Comparison of ENCODE assay signal across 32 mouse cellular contexts in the genomic region with DNA sequence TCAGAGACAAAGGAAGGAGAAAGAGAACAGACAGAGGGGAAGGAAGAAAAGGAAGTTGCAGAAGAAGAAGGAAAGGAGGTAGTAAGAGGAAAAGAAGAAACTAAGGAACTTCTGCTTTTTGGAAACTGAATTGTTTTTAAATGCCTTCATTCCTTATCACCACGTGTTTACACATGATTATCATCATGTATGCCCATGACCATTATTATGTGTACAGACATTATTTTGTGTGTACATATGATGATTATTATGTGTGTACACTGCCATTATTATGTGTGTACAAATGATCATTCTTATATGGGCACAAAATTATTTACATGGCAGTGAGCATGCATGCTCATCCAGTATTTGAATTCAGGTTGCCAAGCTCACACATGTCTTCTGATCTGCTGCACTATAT.
"Had no signal": no experiment of that assay in that cellular context is flagged by ENCODE, and none has a peak within 500 bp of the region (broad histone marks: within the 10 kb centered on the region; RNA-seq: fewer than 3 reads in every experiment).

No protein-coding gene starts in this region.

- H3K27ac ChIP-seq: limb, embryonic 10.5 days; limb, embryonic 12.5 days; limb, embryonic 13.5 days; limb, embryonic 15.5 days; liver, embryonic 12.5 days; liver, embryonic 13.5 days; liver, embryonic 14.5 days; liver, embryonic 15.5 days; lung, embryonic 15.5 days; macrophage; midbrain, embryonic 10.5 days; midbrain, embryonic 12.5 days; midbrain, embryonic 13.5 days; midbrain, embryonic 15.5 days; neural tube, embryonic 12.5 days had no signal

- H3K36me3 ChIP-seq: limb, embryonic 10.5 days; limb, embryonic 12.5 days; limb, embryonic 13.5 days; limb, embryonic 15.5 days; liver, embryonic 12.5 days; liver, embryonic 13.5 days; liver, embryonic 15.5 days; lung, embryonic 15.5 days; midbrain, embryonic 10.5 days; midbrain, embryonic 12.5 days; midbrain, embryonic 13.5 days; midbrain, embryonic 15.5 days; neural tube, embryonic 12.5 days had no signal

- H3K4me1 ChIP-seq: limb, embryonic 10.5 days; limb, embryonic 12.5 days; limb, embryonic 13.5 days; limb, embryonic 15.5 days; liver, embryonic 12.5 days; liver, embryonic 13.5 days; liver, embryonic 15.5 days; lung, embryonic 15.5 days; megakaryocyte, embryonic 14.5 days; midbrain, embryonic 10.5 days; midbrain, embryonic 12.5 days; midbrain, embryonic 13.5 days; midbrain, embryonic 15.5 days; neural tube, embryonic 12.5 days had no signal

- DNase-seq: left cerebral cortex, postnatal 4 days; liver; liver, embryonic 13.5 days; liver, postnatal 0 days; lung, adult 18-20 months; lung, adult 2 months; lung, embryonic 14.5 days; lung, postnatal 10 days; lung, postnatal 14 days; lung, postnatal 36 days; lung, postnatal 4 days; midbrain, embryonic 14.5 days had no signal

- H3K9me3 ChIP-seq: limb, embryonic 10.5 days; limb, embryonic 12.5 days; limb, embryonic 13.5 days; limb, embryonic 15.5 days; liver, embryonic 12.5 days; liver, embryonic 13.5 days; liver, embryonic 15.5 days; lung, embryonic 15.5 days; megakaryocyte, embryonic 14.5 days; midbrain, embryonic 12.5 days; midbrain, embryonic 13.5 days; midbrain, embryonic 15.5 days; neural tube, embryonic 12.5 days had no signal

- H3K4me3 ChIP-seq: limb, embryonic 10.5 days; limb, embryonic 12.5 days; limb, embryonic 13.5 days; limb, embryonic 15.5 days; liver, embryonic 12.5 days; liver, embryonic 13.5 days; liver, embryonic 15.5 days; lung, embryonic 15.5 days; megakaryocyte, embryonic 14.5 days; midbrain, embryonic 10.5 days; midbrain, embryonic 12.5 days; midbrain, embryonic 13.5 days; midbrain, embryonic 15.5 days; myocyte; neural tube, embryonic 12.5 days had no signal

- ATAC-seq: liver, embryonic 12.5 days; liver, postnatal 0 days; lung, postnatal 0 days; midbrain, embryonic 13.5 days; midbrain, embryonic 15.5 days; midbrain, embryonic 16.5 days had no signal

- H3K4me2 ChIP-seq: limb, embryonic 12.5 days; limb, embryonic 13.5 days; limb, embryonic 15.5 days; liver, embryonic 11.5 days; liver, embryonic 12.5 days; liver, embryonic 13.5 days; liver, embryonic 15.5 days; lung, embryonic 14.5 days; lung, embryonic 15.5 days; midbrain, embryonic 11.5 days; midbrain, embryonic 12.5 days; midbrain, embryonic 13.5 days; midbrain, embryonic 15.5 days; neural tube, embryonic 12.5 days had no signal

- H3K9ac ChIP-seq: limb, embryonic 12.5 days; limb, embryonic 13.5 days; limb, embryonic 15.5 days; liver, embryonic 12.5 days; liver, embryonic 13.5 days; liver, embryonic 14.5 days; liver, embryonic 15.5 days; liver, postnatal 0 days; lung, embryonic 14.5 days; lung, embryonic 15.5 days; midbrain, embryonic 12.5 days; midbrain, embryonic 13.5 days; midbrain, embryonic 15.5 days; neural tube, embryonic 12.5 days had no signal

- H3K27me3 ChIP-seq: limb, embryonic 12.5 days; limb, embryonic 13.5 days; limb, embryonic 15.5 days; liver, embryonic 12.5 days; liver, embryonic 13.5 days; liver, embryonic 15.5 days; lung, embryonic 15.5 days; megakaryocyte, embryonic 14.5 days; midbrain, embryonic 12.5 days; midbrain, embryonic 13.5 days; midbrain, embryonic 15.5 days; neural tube, embryonic 12.5 days had no signal
